Mouse (Mus musculus) skeletal muscle tissue, adult 2 months (tissue): ENCODE data around the gene P2ry2.

ENCODE experiments used
- DNase-seq: peaks from one replicate; pipeline ENCODE4 v3.0.0-alpha.2; 2012; ENCODE audit warnings: low read depth, low spot score

The P2ry2 gene

GRCm38 (mm10) chr7:101027623-101028443 is 15.2 kb upstream of the P2ry2 start:
- DNase-seq = no peak

- DNase-seq = no peak
Measured at GRCm38 (mm10) chr7:101026836-101027235, 14.2 kb upstream of the P2ry2 start.

GRCm38 (mm10) chr7:101017492-101017891 is 4.8 kb upstream of the P2ry2 start:
- no peak for DNase-seq

GRCm38 (mm10) chr7:101017021-101017461 is 4.4 kb upstream of the P2ry2 start:
- peak; percentile 83 for DNase-seq

GRCm38 (mm10) chr7:101014985-101015384 is 2.3 kb upstream of the P2ry2 start:
- DNase-seq = no peak

- no peak for DNase-seq
Measured at GRCm38 (mm10) chr7:101014041-101014440, 1.4 kb upstream of the P2ry2 start.

GRCm38 (mm10) chr7:101011681-101012367 is 842 bp downstream of the P2ry2 start:
- peak; percentile 88 for DNase-seq

- DNase-seq = no peak
Measured at GRCm38 (mm10) chr7:101010741-101011140, 1.9 kb downstream of the P2ry2 start.

GRCm38 (mm10) chr7:101006201-101006600 is 6.5 kb downstream of the P2ry2 start:
- DNase-seq = no peak

- no peak for DNase-seq
Measured at GRCm38 (mm10) chr7:101005119-101005518, 7.5 kb downstream of the P2ry2 start.

- DNase-seq = no peak
Measured at GRCm38 (mm10) chr7:101003442-101004326, 9.0 kb downstream of the P2ry2 start.

- DNase-seq = peak; percentile 78
Measured at GRCm38 (mm10) chr7:101002274-101002673, 10.4 kb downstream of the P2ry2 start.

- no peak for DNase-seq
Measured at GRCm38 (mm10) chr7:100999623-101000022, 13.0 kb downstream of the P2ry2 start.

GRCm38 (mm10) chr7:100998578-100998960 is 14.1 kb downstream of the P2ry2 start:
- no peak for DNase-seq

- no peak for DNase-seq
Measured at GRCm38 (mm10) chr7:100997951-100998577, 14.6 kb downstream of the P2ry2 start.

GRCm38 (mm10) chr7:100997215-100997614 is 15.5 kb downstream of the P2ry2 start:
- no peak for DNase-seq

GRCm38 (mm10) chr7:100995951-100996350 is 16.7 kb downstream of the P2ry2 start:
- no peak for DNase-seq

GRCm38 (mm10) chr7:100995260-100995864 is 17.3 kb downstream of the P2ry2 start:
- DNase-seq = peak; percentile 75

- peak; percentile 78 for DNase-seq
Measured at GRCm38 (mm10) chr7:100993166-100993565, 19.5 kb downstream of the P2ry2 start.

GRCm38 (mm10) chr7:100991972-100992371 is 20.7 kb downstream of the P2ry2 start:
- DNase-seq = no peak
